Mouse (Mus musculus) lung, embryonic 14.5 days (tissue): Measurements from ENCODE around the gene Ephb2. TPM values are rescaled to one million over a fixed set of nuclear protein-coding genes. Genes with fewer than 3 reads are reported as not detected.

Experiments
- ATAC-seq: fragments of 200-750 bp; cut with Nextera tagmentation; 2 replicates; pipeline ENCODE4 v1.8.0; 2017; ENCODE audit warnings: mild to moderate bottlenecking, moderate TSS enrichment, moderate library complexity; ENCODE audit not compliant: insufficient read depth
- DNase-seq: peaks from one replicate; pipeline ENCODE4 v3.0.0-alpha.2; 2015
- H3K27ac ChIP-seq: fragments of 300-500 bp; sonication (generic); 2 replicates; pipeline ENCODE4 v1.5.1; 2014; ENCODE audit warnings: low read depth, mild to moderate bottlenecking, moderate library complexity
- H3K27me3 ChIP-seq: fragments of 300-500 bp; sonication (generic); 2 replicates; pipeline ENCODE4 v1.6.1; 2014; ENCODE audit warnings: low read length, control low read depth; ENCODE audit not compliant: insufficient read depth
- H3K36me3 ChIP-seq: fragments of 300-500 bp; sonication (generic); 2 replicates; pipeline ENCODE4 v1.6.1; 2014; ENCODE audit warnings: control low read depth; ENCODE audit not compliant: insufficient read depth
- H3K4me1 ChIP-seq: fragments of 300-500 bp; sonication (generic); 2 replicates; pipeline ENCODE4 v1.6.1; 2014; ENCODE audit warnings: antibody characterized with exemption, control low read depth; ENCODE audit not compliant: insufficient read depth
- H3K4me2 ChIP-seq: fragments of 300-500 bp; sonication (generic); 2 replicates; pipeline ENCODE4 v1.6.1; 2014; ENCODE audit warnings: mild to moderate bottlenecking
- H3K4me3 ChIP-seq: fragments of 300-500 bp; sonication (generic); 2 replicates; pipeline ENCODE4 v1.5.1; 2014; ENCODE audit warnings: low read depth, low read length
- H3K9ac ChIP-seq: fragments of 300-500 bp; sonication (generic); 2 replicates; pipeline ENCODE4 v1.6.1; 2014
- H3K9me3 ChIP-seq: fragments of 300-500 bp; sonication (generic); 2 replicates; pipeline ENCODE4 v1.6.1; 2016; ENCODE audit warnings: low read depth, low read length, control low read depth
- CTCF ChIP-seq: IDR thresholded peaks from 2 replicates; pipeline ENCODE4 v1.5.1; 2016; ENCODE audit warnings: antibody characterized with exemption, low read depth
- WGBS: fragments of 180-500 bp; shearing (Covaris S2); extraction: QIAGEN DNeasy Blood & Tissue Kit; methylation state at CpG from one replicate; pipeline ENCODE4 v1.1.7; 2014; 5-methylcytosine and 5-hydroxymethylcytosine counted together
- polyA plus RNA-seq: library from polyadenylated mRNA; unstranded; fragments of >200 nt; fragmentation: Nextera tagmentation; extraction: Ambion mirVana; gene quantifications from 2 replicates; pipeline ENCODE4 v1.2.1, GENCODE M21; 2014

The Ephb2 gene
- polyA plus RNA-seq, 1 experiment from 2014 or later: 8.5 TPM

DNA sequence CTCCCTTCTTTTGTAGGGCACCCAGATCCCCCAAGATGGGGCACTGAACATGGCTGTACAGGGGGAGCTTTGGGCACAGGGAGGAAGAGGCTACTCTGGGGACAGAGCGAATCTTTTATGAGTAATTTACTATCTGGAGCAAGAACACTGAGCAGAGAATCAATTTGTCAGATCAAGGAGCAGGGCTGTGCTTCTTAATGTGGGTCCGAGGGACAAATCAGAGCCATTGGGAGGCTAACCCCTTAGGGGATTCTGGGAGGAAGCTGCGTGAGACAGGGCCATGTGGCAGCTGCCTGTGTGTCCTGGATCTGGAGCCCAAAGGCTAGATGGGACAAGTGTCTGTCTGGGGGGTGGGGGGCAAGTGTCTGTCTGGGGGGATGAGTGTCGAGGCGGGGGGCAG is 29.7 kb upstream of the Ephb2 start:
- no peak for TF ChIP-seq CTCF
- no peak overlapping the region for H3K9ac ChIP-seq

GRCm38 (mm10) chr4:136864751-136865470 is 29.1 kb upstream of the Ephb2 start:
- H3K36me3 ChIP-seq: no peaks in the 10 kb centered on the region
- no peak for ATAC-seq
- H3K4me3 ChIP-seq: no peak overlapping the region
- no peaks in the 10 kb centered on the region; the same call in 1 of the 2 replicates for H3K27me3 ChIP-seq
- no peak for TF ChIP-seq CTCF
- no peak overlapping the region for H3K4me2 ChIP-seq
- peaks cover 4% of the 10 kb centered on the region; the same call in 1 of the 2 replicates for H3K4me1 ChIP-seq
- 8% methylated on average over 15 of the region's 15 CpGs for WGBS
- no peak overlapping the region for H3K27ac ChIP-seq
- no peak for DNase-seq
- H3K9me3 ChIP-seq: no peaks in the 10 kb centered on the region
- H3K9ac ChIP-seq: no peak overlapping the region

More for the DNA sequence above, 29.7 kb upstream of the Ephb2 start:
- Histone ChIP-seq H3K36me3 (no peaks in the 10 kb centered on the region), H3K4me2 (no peak overlapping the region), H3K27me3 (no peaks in the 10 kb centered on the region; the same call in 1 of the 2 replicates), H3K4me3 (no peak overlapping the region), H3K9me3 (no peaks in the 10 kb centered on the region), H3K27ac (no peak overlapping the region), H3K4me1 (peaks cover 4% of the 10 kb centered on the region; the same call in 1 of the 2 replicates)
- DNase-seq (no peak), ATAC-seq (no peak)
- WGBS: 60% methylated on average over 5 of the region's 5 CpGs

GRCm38 (mm10) chr4:136863517-136863916 is 27.7 kb upstream of the Ephb2 start:
- Histone ChIP-seq H3K27ac (no peak overlapping the region), H3K9ac (no peak overlapping the region), H3K4me3 (no peak overlapping the region), H3K4me1 (peaks cover 4% of the 10 kb centered on the region; the same call in 1 of the 2 replicates), H3K9me3 (no peaks in the 10 kb centered on the region), H3K36me3 (no peaks in the 10 kb centered on the region), H3K4me2 (no peak overlapping the region), H3K27me3 (no peaks in the 10 kb centered on the region)
- no peak for TF ChIP-seq CTCF
- DNase-seq (no peak), ATAC-seq (no peak)
- WGBS: 47% methylated on average over 9 of the region's 9 CpGs

GRCm38 (mm10) chr4:136862411-136862810 is 26.6 kb upstream of the Ephb2 start:
- Histone ChIP-seq H3K4me2 (no peak overlapping the region), H3K4me1 (peaks cover 4% of the 10 kb centered on the region; the same call in 1 of the 2 replicates), H3K4me3 (no peak overlapping the region), H3K27me3 (no peaks in the 10 kb centered on the region), H3K9ac (no peak overlapping the region), H3K36me3 (no peaks in the 10 kb centered on the region), H3K27ac (no peak overlapping the region), H3K9me3 (no peaks in the 10 kb centered on the region)
- DNase-seq (no peak), ATAC-seq (no peak)
- TF ChIP-seq CTCF: no peak
- WGBS: 53% methylated on average over 2 of the region's 2 CpGs

- Histone ChIP-seq H3K36me3 (no peaks in the 10 kb centered on the region), H3K9me3 (no peaks in the 10 kb centered on the region), H3K9ac (peak overlapping the region; percentile 22; the same call in 1 of the 2 replicates), H3K27me3 (no peaks in the 10 kb centered on the region), H3K4me2 (no peak overlapping the region), H3K4me3 (no peak overlapping the region), H3K4me1 (peaks cover 4% of the 10 kb centered on the region; the same call in 1 of the 2 replicates), H3K27ac (no peak overlapping the region)
- peak; percentile 30 for DNase-seq
- 6% methylated on average over 17 of the region's 17 CpGs for WGBS
- ATAC-seq: no peak
- TF ChIP-seq CTCF: no peak
Observed at GRCm38 (mm10) chr4:136861806-136862205, 26.0 kb upstream of the Ephb2 start.

GRCm38 (mm10) chr4:136860022-136860421 is 24.2 kb upstream of the Ephb2 start:
- no peak overlapping the region for H3K4me2 ChIP-seq
- peak; percentile 44; the same call in 1 of the 2 replicates for TF ChIP-seq CTCF
- H3K9ac ChIP-seq: no peak overlapping the region
- ATAC-seq (no peak), DNase-seq (no peak)
- peaks cover 4% of the 10 kb centered on the region; the same call in 1 of the 2 replicates for H3K4me1 ChIP-seq
- 87% methylated on average over 7 of the region's 7 CpGs for WGBS
- no peaks in the 10 kb centered on the region for H3K9me3 ChIP-seq
- H3K36me3 ChIP-seq: no peaks in the 10 kb centered on the region
- H3K27me3 ChIP-seq: no peaks in the 10 kb centered on the region
- H3K27ac ChIP-seq: no peak overlapping the region
- H3K4me3 ChIP-seq: no peak overlapping the region

DNA sequence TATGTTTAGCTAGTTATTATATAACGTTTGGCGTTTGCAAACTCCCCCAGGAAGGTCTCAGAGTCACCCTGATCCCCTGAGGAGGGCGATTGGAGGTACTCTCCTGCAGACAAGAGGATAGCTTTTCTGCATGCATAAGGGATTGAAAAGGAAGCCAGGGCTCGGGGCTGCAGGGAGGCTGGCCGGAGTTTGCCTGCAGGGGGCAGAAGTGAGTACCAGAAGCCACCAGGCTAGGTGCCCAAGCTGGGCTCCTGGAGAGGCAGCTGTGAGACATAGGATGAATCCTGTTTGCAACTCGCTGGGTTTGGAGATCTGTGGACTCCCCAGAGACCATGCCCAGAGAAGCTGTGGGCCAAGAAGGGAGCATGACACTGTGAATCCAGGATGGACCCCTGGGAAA is 19.3 kb upstream of the Ephb2 start:
- H3K36me3 ChIP-seq: no peaks in the 10 kb centered on the region
- ATAC-seq: no peak
- DNase-seq: peak; percentile 31
- no peaks in the 10 kb centered on the region for H3K27me3 ChIP-seq
- no peaks in the 10 kb centered on the region for H3K4me1 ChIP-seq
- H3K4me3 ChIP-seq: no peak overlapping the region
- no peak overlapping the region for H3K4me2 ChIP-seq
- no peak overlapping the region for H3K9ac ChIP-seq
- H3K9me3 ChIP-seq: no peaks in the 10 kb centered on the region
- WGBS: 27% methylated on average over 6 of the region's 6 CpGs
- TF ChIP-seq CTCF: peak; percentile 53
- no peak overlapping the region for H3K27ac ChIP-seq
